Mouse (Mus musculus) frontal cortex, adult 2 months (tissue): Measurements from ENCODE around the gene 4930579F01Rik. TPM values are rescaled to one million over a fixed set of nuclear protein-coding genes. Genes with fewer than 3 reads are reported as not detected.

ENCODE experiments used
- DNase-seq, 2 experiments: peaks; one replicate each; pipeline ENCODE4 v3.0.0; 2022; ENCODE audit warnings: low spot score in 1 of 2; ENCODE audit errors: extremely low spot score in 1 of 2
- polyA plus RNA-seq: library from polyadenylated mRNA; depleted of rRNA; stranded (reverse); fragments of >200 nt; gene quantifications from 2 replicates; pipeline ENCODE4 v1.2.3, GENCODE M21; 2012

Gene 4930579F01Rik
- polyA plus RNA-seq, 1 experiment: not detected

- DNase-seq: no peak
Measured at GRCm38 (mm10) chr3:138217631-138218264, 24.1 kb upstream of the 4930579F01Rik start, which contains the start of gene Adh7. Adh7 (plus strand) TSS chr3:138217760.

GRCm38 (mm10) chr3:138216091-138216490, 22.5 kb upstream of the 4930579F01Rik start:
- DNase-seq: no peak

- DNase-seq: no peak
Measured at GRCm38 (mm10) chr3:138215395-138215989, 21.9 kb upstream of the 4930579F01Rik start.

GRCm38 (mm10) chr3:138212431-138212951, 18.9 kb upstream of the 4930579F01Rik start:
- no peak for DNase-seq

GRCm38 (mm10) chr3:138210432-138211075, 16.9 kb upstream of the 4930579F01Rik start:
- DNase-seq: no peak

- DNase-seq: no peak
Measured at GRCm38 (mm10) chr3:138208821-138209220, 15.2 kb upstream of the 4930579F01Rik start.

GRCm38 (mm10) chr3:138198722-138199068, 5.1 kb upstream of the 4930579F01Rik start:
- no peak for DNase-seq

GRCm38 (mm10) chr3:138197973-138198721, 4.5 kb upstream of the 4930579F01Rik start:
- DNase-seq: peak; percentile 82 to 97

- no peak for DNase-seq
Measured at GRCm38 (mm10) chr3:138197556-138197955, 3.9 kb upstream of the 4930579F01Rik start.

- DNase-seq: no peak
Measured at GRCm38 (mm10) chr3:138197093-138197492, 3.5 kb upstream of the 4930579F01Rik start.

- no peak for DNase-seq
Measured at GRCm38 (mm10) chr3:138192260-138192659, 1.4 kb downstream of the 4930579F01Rik start.

GRCm38 (mm10) chr3:138185995-138186930, 7.4 kb downstream of the 4930579F01Rik start:
- no peak for DNase-seq

GRCm38 (mm10) chr3:138185290-138185689, 8.3 kb downstream of the 4930579F01Rik start:
- DNase-seq: no peak

- no peak for DNase-seq
Measured at GRCm38 (mm10) chr3:138183371-138183770, 10.3 kb downstream of the 4930579F01Rik start.

- DNase-seq: no peak
Measured at GRCm38 (mm10) chr3:138182019-138182418, 11.6 kb downstream of the 4930579F01Rik start.

- no peak for DNase-seq
Measured at GRCm38 (mm10) chr3:138175551-138175950, 18.1 kb downstream of the 4930579F01Rik start.

- DNase-seq: no peak
Measured at GRCm38 (mm10) chr3:138173291-138173690, 20.3 kb downstream of the 4930579F01Rik start.

- DNase-seq: no peak
Measured at GRCm38 (mm10) chr3:138162553-138163183, 31.0 kb downstream of the 4930579F01Rik start.

- no peak for DNase-seq
Measured at GRCm38 (mm10) chr3:138161623-138162022, 32.0 kb downstream of the 4930579F01Rik start.
